ENCODE assay signal across 7 mouse cellular contexts in the genomic region with DNA sequence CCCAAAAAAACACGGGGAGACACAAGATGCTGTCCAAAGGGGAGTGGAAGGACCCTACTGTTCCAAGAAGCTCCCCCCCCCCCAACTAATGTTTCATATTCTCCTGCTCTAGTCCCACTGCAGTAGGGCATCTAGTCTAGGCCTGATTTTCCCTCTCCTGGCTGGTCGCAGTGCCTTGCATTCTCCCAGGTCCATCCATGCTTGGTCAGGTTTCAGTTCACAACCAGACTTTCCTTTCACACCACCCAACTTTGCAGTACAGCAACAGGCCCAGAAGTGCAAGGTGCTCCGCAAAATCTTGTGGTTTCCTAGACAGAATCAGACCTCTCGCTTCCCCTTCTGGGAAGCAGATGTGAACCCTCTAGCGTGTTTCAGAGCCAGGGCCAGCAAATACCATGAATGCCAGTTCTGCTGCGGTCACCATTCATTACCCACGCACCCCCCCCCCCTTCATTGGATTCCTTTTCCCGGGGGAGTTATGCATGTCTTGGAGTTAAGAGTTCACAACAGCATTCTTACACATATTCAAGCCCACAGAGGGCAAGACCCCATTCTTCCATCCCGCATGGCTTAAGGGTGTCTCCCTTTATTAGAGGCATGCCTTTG. TPM values are rescaled to one million over a fixed set of nuclear protein-coding genes. Genes with fewer than 3 reads are reported as not detected.
A peak's percentile ranks its signal among the peaks of the same experiment; 100 is the strongest.
DNase-seq lines count a peak whose midpoint lies in the region; ATAC-seq and TF ChIP-seq lines count a peak whose summit lies in the region.

No protein-coding gene starts in this region.

- ATAC-seq in hindbrain, embryonic 13.5 days (ENCODE audit: low FRiP score), result no peak

- no peak for TF ChIP-seq POLR2A in CH12.LX (IDR thresholded peaks at IDR 0.05; ENCODE audit: low read depth, low read length)

- peak; percentile 91 for DNase-seq in CH12.LX (ENCODE audit: extremely low read depth)
- DNase-seq in NIH3T3 (ENCODE audit: low read depth), result peak; percentile 83
- DNase-seq in midbrain, embryonic 10.5 days (ENCODE audit: low spot score), result no peak
- no peak for DNase-seq in left cerebral cortex, postnatal 4 days
- DNase-seq in gastrocnemius, postnatal 25 days, result no peak
- no peak for DNase-seq in urinary bladder, postnatal 10 days (ENCODE audit: low spot score)

- intact Hi-C loops in left cerebral cortex, postnatal 4 days (cut with DNase I), result loop anchor here (10.0 kb wide), 1 partner anchor 172 kb away; a partner anchor contains a TSS

- TF ChIP-seq CTCF in CH12.LX (conservative IDR thresholded peaks at IDR 0.05 in 1 of 2, IDR thresholded peaks at IDR 0.05 in 1 of 2; ENCODE audit: low read depth in 2 of 2, low read length in 2 of 2), result no peak

- no peak overlapping the region for H3K27ac ChIP-seq in CH12.LX (ENCODE audit: insufficient read depth, low read depth)
- H3K27ac ChIP-seq in hindbrain, embryonic 13.5 days, result peak overlapping the region; percentile 96
- H3K27ac ChIP-seq in midbrain, embryonic 10.5 days (replicated peaks), result peak overlapping the region; percentile 96

- in situ Hi-C loops in CH12.LX (cut with MboI; ENCODE audit: low pct_ligation_motif_present, low pct_unique_long_range_greater_than_20kb, low sequenced_read_pairs), result no loop called here

- H3K9me3 ChIP-seq in CH12.LX (replicated peaks; ENCODE audit: low read length), result no peaks in the 10 kb centered on the region
- H3K9me3 ChIP-seq in hindbrain, embryonic 13.5 days, result no peaks in the 10 kb centered on the region
- H3K9me3 ChIP-seq in midbrain, embryonic 10.5 days (replicated peaks), result no peaks in the 10 kb centered on the region

- TF ChIP-seq EP300 in CH12.LX (IDR thresholded peaks at IDR 0.05; ENCODE audit: low read length), result peak; percentile 97

- no peaks in the 10 kb centered on the region for H3K36me3 ChIP-seq in CH12.LX (replicated peaks in 1 of 2; ENCODE audit: control insufficient read depth in 1 of 2, insufficient read depth in 1 of 2, low read length in 1 of 2)
- no peaks in the 10 kb centered on the region for H3K36me3 ChIP-seq in hindbrain, embryonic 13.5 days
- no peaks in the 10 kb centered on the region for H3K36me3 ChIP-seq in midbrain, embryonic 10.5 days

- H3K9ac ChIP-seq in CH12.LX (ENCODE audit: insufficient read depth, low read depth), result peak overlapping the region; percentile 3; the same call in 1 of the 2 replicates
- H3K9ac ChIP-seq in hindbrain, embryonic 13.5 days, result peak overlapping the region; percentile 51; the same call in 1 of the 2 replicates

- dilution Hi-C loops in CH12.LX (cut with MboI; ENCODE audit: extremely low pct_ligation_motif_present, extremely low pct_unique_long_range_greater_than_20kb, low sequenced_read_pairs), result no loop called here

- peaks cover 4 to 21% of the 10 kb centered on the region in 2 experiments; a peak in 2 of 4 replicates for H3K4me1 ChIP-seq in CH12.LX (ENCODE audit: control insufficient read depth in 1 of 2, insufficient read depth in 2 of 2)
- H3K4me1 ChIP-seq in hindbrain, embryonic 13.5 days (replicated peaks), result peaks cover 9% of the 10 kb centered on the region
- H3K4me1 ChIP-seq in midbrain, embryonic 10.5 days, result peaks cover 26% of the 10 kb centered on the region

- H3K4me3 ChIP-seq in CH12.LX (replicated peaks in 1 of 3; ENCODE audit: low read depth in 2 of 3, low read length in 2 of 3, poor library complexity in 1 of 3), result peak overlapping the region in 1 of 3 experiments; percentile 43
- H3K4me3 ChIP-seq in hindbrain, embryonic 13.5 days, result peak overlapping the region; percentile 51
- peak overlapping the region; percentile 66 for H3K4me3 ChIP-seq in midbrain, embryonic 10.5 days

- WGBS in hindbrain, embryonic 13.5 days, result 39% methylated on average over 9 of the region's 9 CpGs
- 60% methylated on average over 9 of the region's 9 CpGs for WGBS in midbrain, embryonic 10.5 days

- H3K27me3 ChIP-seq in CH12.LX (replicated peaks), result no peaks in the 10 kb centered on the region
- no peaks in the 10 kb centered on the region for H3K27me3 ChIP-seq in hindbrain, embryonic 13.5 days
- no peaks in the 10 kb centered on the region for H3K27me3 ChIP-seq in midbrain, embryonic 10.5 days (ENCODE audit: low read depth, poor library complexity, severe bottlenecking)

- H3K79me2 ChIP-seq in CH12.LX (replicated peaks; ENCODE audit: control insufficient read depth, extremely low read depth, insufficient read depth, poor library complexity, severe bottlenecking), result no peaks in the 10 kb centered on the region

- peak overlapping the region; percentile 53 for H3K4me2 ChIP-seq in CH12.LX (ENCODE audit: insufficient read depth, low read depth, poor library complexity, severe bottlenecking)
- peak overlapping the region; percentile 59 for H3K4me2 ChIP-seq in hindbrain, embryonic 13.5 days

- no peak; the same call in 1 of the 2 replicates for TF ChIP-seq RAD21 in CH12.LX (IDR thresholded peaks at IDR 0.05; ENCODE audit: low read depth, low read length)

TF ChIP-seq in CH12.LX, 34 proteins besides CTCF, POLR2A, EP300 and RAD21 (continues in another document):
- TF ChIP-seq ELF1 (IDR thresholded peaks at IDR 0.05; ENCODE audit: low read depth, low read length), result no peak
- TF ChIP-seq MAZ (IDR thresholded peaks at IDR 0.05; ENCODE audit: low read depth, low read length), result peak; percentile 60; the same call in 1 of the 2 replicates
- TF ChIP-seq POLR2AphosphoS2 (IDR thresholded peaks at IDR 0.05; ENCODE audit: low read depth, low read length), result no peak
- TF ChIP-seq ZC3H11A (IDR thresholded peaks at IDR 0.05; ENCODE audit: low read depth, low read length), result no peak
- 0 out of 2 replicates have a peak, but pooled peaks have one; percentile 6 for TF ChIP-seq UBTF (IDR thresholded peaks at IDR 0.05; ENCODE audit: low read depth, low read length)
- no peak for TF ChIP-seq USF1 (IDR thresholded peaks at IDR 0.05; ENCODE audit: low read depth, low read length)
- no peak for TF ChIP-seq NRF1 (IDR thresholded peaks at IDR 0.05; ENCODE audit: low read depth, low read length)
- TF ChIP-seq TBP (conservative IDR thresholded peaks at IDR 0.05; ENCODE audit: low read depth, low read length), result 0 out of 2 replicates have a peak, but pooled peaks have one; percentile 29
- TF ChIP-seq ZNF384 (IDR thresholded peaks at IDR 0.05; ENCODE audit: low read depth, low read length), result no peak
- TF ChIP-seq MYC (IDR thresholded peaks at IDR 0.05; ENCODE audit: low read depth, low read length), result no peak
- peak; percentile 59; the same call in 1 of the 2 replicates for TF ChIP-seq CHD2 (IDR thresholded peaks at IDR 0.05; ENCODE audit: low read length)
- peak; percentile 41; the same call in 1 of the 2 replicates for TF ChIP-seq SIN3A (IDR thresholded peaks at IDR 0.05; ENCODE audit: low read length)
- TF ChIP-seq PAX5 (IDR thresholded peaks at IDR 0.05; ENCODE audit: low read length), result no peak
- TF ChIP-seq ZMIZ1 (IDR thresholded peaks at IDR 0.05; ENCODE audit: low read depth, low read length), result 0 out of 2 replicates have a peak, but pooled peaks have one; percentile 31
- peak; percentile 74; the same call in 1 of the 2 replicates for TF ChIP-seq MEF2A (IDR thresholded peaks at IDR 0.05; ENCODE audit: borderline replicate concordance, low read depth, low read length)
- TF ChIP-seq MAX (IDR thresholded peaks at IDR 0.05; ENCODE audit: low read length), result peak; percentile 66; the same call in 1 of the 2 replicates
- TF ChIP-seq HCFC1 (IDR thresholded peaks at IDR 0.05; ENCODE audit: low read depth, low read length), result no peak

RNA-seq across cellular contexts. Expression of a gene that starts 7.7 kb away (rescaled TPM):
- total RNA-seq in CH12.LX (2012; rRNA removed), result 0.21 TPM in 2 replicates
- total RNA-seq in CH12.LX (2014; rRNA removed), result 0.12 and 0.17 TPM in 2 replicates
- 0.41 and 0.60 TPM in 2 replicates for polyA plus RNA-seq in CH12.LX (2012; ENCODE audit: insufficient read length, low read depth)
- polyA plus RNA-seq in hindbrain, embryonic 13.5 days (2015; fragmentation: Nextera tagmentation; extraction: Ambion mirVana), result 1.4 and 1.5 TPM in 2 replicates
- 2.3 and 2.5 TPM in 2 replicates for polyA plus RNA-seq in midbrain, embryonic 10.5 days (2016; fragmentation: Nextera tagmentation; extraction: Ambion mirVana)
- 1 to 10 TPM; 2.6 to 2.7 TPM for total RNA-seq in left cerebral cortex, postnatal 4 days (2021)
- total RNA-seq in gastrocnemius, postnatal 25 days (2021), result 10 to 100 TPM; 11.6 to 13.0 TPM

RNA-seq across cellular contexts. Expression of a gene that starts 16.2 kb away (rescaled TPM):
- 0.04 TPM in 1 of 2 replicates, not detected in the other for total RNA-seq in CH12.LX (2012; rRNA removed)
- total RNA-seq in CH12.LX (2014; rRNA removed), result 0.09 TPM in 1 of 2 replicates, not detected in the other
- polyA plus RNA-seq in CH12.LX (2012; ENCODE audit: insufficient read length, low read depth), result 0.11 and 0.16 TPM in 2 replicates
- 0.77 and 0.79 TPM in 2 replicates for polyA plus RNA-seq in hindbrain, embryonic 13.5 days (2015; fragmentation: Nextera tagmentation; extraction: Ambion mirVana)
- polyA plus RNA-seq in midbrain, embryonic 10.5 days (2016; fragmentation: Nextera tagmentation; extraction: Ambion mirVana), result 0.33 and 0.52 TPM in 2 replicates
- 1 to 10 TPM in 1 of 2 experiments, under 1 TPM in 1; 0.40 to 1.1 TPM for total RNA-seq in left cerebral cortex, postnatal 4 days (2021)
- total RNA-seq in gastrocnemius, postnatal 25 days (2021), result under 1 TPM; 0.13 to 0.18 TPM

RNA-seq across cellular contexts. Expression of a gene that starts 20.2 kb away (rescaled TPM):
- total RNA-seq in CH12.LX (2012; rRNA removed) (8.0 and 8.3 TPM in 2 replicates), CH12.LX (2014; rRNA removed) (8.1 and 9.1 TPM in 2 replicates)
- polyA plus RNA-seq in CH12.LX (2012; ENCODE audit: insufficient read length, low read depth), result 5.0 and 7.4 TPM in 2 replicates
- polyA plus RNA-seq in hindbrain, embryonic 13.5 days (2015; fragmentation: Nextera tagmentation; extraction: Ambion mirVana), result 10.7 and 11.8 TPM in 2 replicates
- polyA plus RNA-seq in midbrain, embryonic 10.5 days (2016; fragmentation: Nextera tagmentation; extraction: Ambion mirVana), result 16.4 and 19.2 TPM in 2 replicates
- 1 to 10 TPM; 3.3 to 3.5 TPM for total RNA-seq in left cerebral cortex, postnatal 4 days (2021)
- 1 to 10 TPM; 6.8 to 7.5 TPM for total RNA-seq in gastrocnemius, postnatal 25 days (2021)

RNA-seq across cellular contexts. Expression of a gene that starts 33.3 kb away (rescaled TPM):
- total RNA-seq in CH12.LX (2012; rRNA removed), result 2.6 and 2.8 TPM in 2 replicates
- 2.7 and 3.9 TPM in 2 replicates for total RNA-seq in CH12.LX (2014; rRNA removed)
- polyA plus RNA-seq in CH12.LX (2012; ENCODE audit: insufficient read length, low read depth), result 1.8 and 2.7 TPM in 2 replicates
- 13.0 and 13.4 TPM in 2 replicates for polyA plus RNA-seq in hindbrain, embryonic 13.5 days (2015; fragmentation: Nextera tagmentation; extraction: Ambion mirVana)
- polyA plus RNA-seq in midbrain, embryonic 10.5 days (2016; fragmentation: Nextera tagmentation; extraction: Ambion mirVana), result 18.9 and 21.9 TPM in 2 replicates
- total RNA-seq in left cerebral cortex, postnatal 4 days (2021), result 1 to 10 TPM; 3.1 to 3.2 TPM
- total RNA-seq in gastrocnemius, postnatal 25 days (2021), result 1 to 10 TPM; 3.8 to 7.3 TPM

RNA-seq across cellular contexts. Expression of a gene that starts 46.1 kb away (rescaled TPM):
- total RNA-seq in CH12.LX (2012; rRNA removed) (16.2 and 21.1 TPM in 2 replicates), CH12.LX (2014; rRNA removed) (6.0 and 6.2 TPM in 2 replicates)
- polyA plus RNA-seq in CH12.LX (2012; ENCODE audit: insufficient read length, low read depth), result 13.5 and 14.1 TPM in 2 replicates
- polyA plus RNA-seq in hindbrain, embryonic 13.5 days (2015; fragmentation: Nextera tagmentation; extraction: Ambion mirVana), result 126 TPM in 2 replicates
- 52.0 and 61.2 TPM in 2 replicates for polyA plus RNA-seq in midbrain, embryonic 10.5 days (2016; fragmentation: Nextera tagmentation; extraction: Ambion mirVana)
- total RNA-seq in left cerebral cortex, postnatal 4 days (2021), result 100 to 1,000 TPM; 175 to 222 TPM
- 10 to 100 TPM; 14.9 to 15.0 TPM for total RNA-seq in gastrocnemius, postnatal 25 days (2021)

Comparison
In these comparisons a context has a peak if more than half of its experiments do, and no peak if none do; other contexts are left out.
1. DNase-seq: peak in CH12.LX (single experiment) and NIH3T3 (single experiment); none in midbrain, embryonic 10.5 days (single experiment), left cerebral cortex, postnatal 4 days (single experiment), gastrocnemius, postnatal 25 days (single experiment) and urinary bladder, postnatal 10 days (single experiment).